Mouse (Mus musculus): Measurements from ENCODE around the gene Arid5b. TPM values are rescaled to one million over a fixed set of nuclear protein-coding genes. Genes with fewer than 3 reads are reported as not detected.

The Arid5b gene
- 19.5 and 22.7 TPM in 2 replicates for polyA plus RNA-seq (2015; fragmentation: Nextera tagmentation; extraction: Ambion mirVana)

DNA sequence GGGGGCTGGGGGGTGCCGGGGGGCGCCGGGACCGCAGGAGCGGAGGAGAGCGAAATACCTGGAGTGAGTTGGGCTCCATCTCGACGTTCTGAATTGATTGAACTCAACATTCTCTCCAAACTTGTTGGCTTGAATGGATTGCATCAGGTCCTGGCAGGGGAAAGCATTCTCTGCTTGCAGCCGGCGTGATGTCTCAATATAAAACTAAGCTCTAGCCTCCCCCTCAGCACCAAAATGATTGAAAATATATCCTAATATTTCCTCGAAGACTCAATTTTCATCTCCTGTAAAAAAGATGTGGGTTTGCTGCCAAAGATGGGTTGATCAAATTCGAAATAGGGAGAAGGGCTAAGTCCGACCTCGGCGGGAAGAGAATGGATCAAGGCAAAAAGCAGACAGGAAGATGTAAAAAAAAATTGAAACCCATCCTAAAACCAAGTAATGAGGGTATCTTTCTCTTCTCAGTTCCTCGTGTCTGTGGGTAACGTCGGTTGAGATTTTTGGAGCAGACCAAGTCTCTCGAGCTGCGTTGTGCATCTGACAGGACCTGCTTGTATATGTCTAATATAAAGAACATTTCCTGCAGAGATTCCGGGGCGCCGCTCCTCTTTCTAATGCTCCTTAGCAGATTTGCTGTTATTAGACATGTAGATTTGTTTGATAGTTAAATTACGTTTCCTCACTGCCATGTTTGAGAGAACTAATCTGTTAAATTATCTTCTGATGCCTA is at the start of gene Arid5b:
Gene Arid5b, minus strand, starts transcription at position 109 of the 730 bp plus-strand sequence.
- Histone ChIP-seq H3K36me3 (no peaks in the 10 kb centered on the region), H3K9ac (peak within 1 kb of the TSS; percentile 83), H3K27me3 (no peaks in the 10 kb centered on the region), H3K4me3 (peak within 1 kb of the TSS; percentile 64), H3K4me2 (peak within 1 kb of the TSS; percentile 82), H3K4me1 (replicated peaks) (peaks cover 53% of the 10 kb centered on the region), H3K27ac (peak within 1 kb of the TSS; percentile 91), H3K9me3 (no peaks in the 10 kb centered on the region)
- under 1% methylated on average over 24 of the region's 24 CpGs for WGBS
- no peak for ATAC-seq (ENCODE audit: low FRiP score)

DNA sequence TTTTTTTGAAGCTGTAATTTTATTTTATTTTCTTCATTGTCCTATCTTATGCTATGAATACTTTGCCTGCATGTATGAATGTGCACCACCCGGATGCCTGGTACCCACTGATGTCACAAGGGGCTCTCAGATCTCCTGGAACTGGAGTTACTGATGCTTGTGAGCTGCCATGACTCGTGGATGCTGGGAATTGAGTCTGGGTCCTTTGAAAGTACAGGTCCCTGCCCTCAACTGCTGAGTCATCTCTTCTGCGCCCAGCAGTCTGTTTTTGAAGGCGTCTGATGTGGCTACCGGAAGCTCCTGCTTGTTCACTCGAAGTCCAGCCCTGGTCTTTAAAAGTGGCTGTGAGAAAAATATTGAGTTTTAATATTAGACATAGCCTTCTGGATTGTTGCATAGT is 46.8 kb upstream of the Arid5b start:
- 89% methylated on average over 6 of the region's 6 CpGs for WGBS

DNA sequence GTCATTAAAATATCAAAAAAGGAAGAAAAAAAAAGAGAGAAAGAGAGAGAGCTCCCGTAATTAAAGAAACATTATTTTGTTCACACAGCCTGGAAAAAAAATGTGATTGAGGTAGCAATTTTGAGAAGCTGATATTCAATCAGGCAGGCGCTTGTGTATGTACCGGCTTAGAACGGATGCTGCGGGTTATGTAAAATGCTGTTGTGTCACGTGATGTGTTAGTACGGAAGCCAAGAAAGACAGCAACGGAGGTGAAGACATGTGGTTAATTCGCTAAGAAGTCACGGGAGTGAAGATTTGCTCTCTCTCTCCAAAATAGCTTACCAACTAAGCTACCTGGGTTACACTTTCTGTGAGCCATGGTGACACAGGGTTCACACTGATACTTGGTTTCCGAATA is 45.5 kb upstream of the Arid5b start:
- ATAC-seq (ENCODE audit: low FRiP score), result no peak

More for the DNA sequence above, 46.8 kb upstream of the Arid5b start:
- no peaks in the 10 kb centered on the region for H3K4me1 ChIP-seq (replicated peaks)
- no peaks in the 10 kb centered on the region for H3K27me3 ChIP-seq
- no peak overlapping the region for H3K27ac ChIP-seq
- no peaks in the 10 kb centered on the region for H3K9me3 ChIP-seq
- H3K4me2 ChIP-seq, result no peak overlapping the region
- no peak for ATAC-seq (ENCODE audit: low FRiP score)
- H3K36me3 ChIP-seq, result no peaks in the 10 kb centered on the region
- no peak overlapping the region for H3K9ac ChIP-seq
- no peak overlapping the region for H3K4me3 ChIP-seq

DNA sequence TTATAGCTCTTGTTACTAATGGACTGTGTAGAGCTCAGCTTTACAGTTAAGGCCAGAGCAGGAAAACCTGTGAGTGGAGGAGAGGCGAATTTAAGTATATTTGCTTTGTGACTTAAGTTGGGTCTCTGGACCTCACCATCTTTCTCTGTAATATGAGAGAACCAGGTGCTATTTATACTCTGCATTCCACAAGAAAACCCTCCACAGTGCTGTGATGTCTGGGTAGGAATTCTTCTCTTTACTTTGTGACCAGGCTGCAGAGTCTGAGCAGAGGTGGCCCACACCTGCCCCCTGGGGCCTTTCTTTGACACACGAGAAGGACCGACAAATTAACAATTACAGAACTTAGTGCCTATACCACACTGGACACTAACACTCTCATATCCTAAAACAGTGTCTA is 44.6 kb upstream of the Arid5b start:
- Histone ChIP-seq H3K4me3 (no peak overlapping the region), H3K9me3 (no peaks in the 10 kb centered on the region), H3K4me1 (replicated peaks) (no peaks in the 10 kb centered on the region), H3K9ac (no peak overlapping the region), H3K27ac (no peak overlapping the region), H3K4me2 (no peak overlapping the region), H3K27me3 (no peaks in the 10 kb centered on the region), H3K36me3 (no peaks in the 10 kb centered on the region)
- ATAC-seq (ENCODE audit: low FRiP score), result no peak
- WGBS, result 84% methylated on average over 3 of the region's 3 CpGs

More for the DNA sequence above, 45.5 kb upstream of the Arid5b start:
- Histone ChIP-seq H3K4me3 (no peak overlapping the region), H3K27me3 (no peaks in the 10 kb centered on the region), H3K27ac (no peak overlapping the region), H3K36me3 (no peaks in the 10 kb centered on the region), H3K9ac (no peak overlapping the region), H3K9me3 (no peaks in the 10 kb centered on the region), H3K4me1 (replicated peaks) (no peaks in the 10 kb centered on the region), H3K4me2 (peak overlapping the region; percentile 8; the same call in 1 of the 2 replicates)
- 76% methylated on average over 11 of the region's 11 CpGs for WGBS

DNA sequence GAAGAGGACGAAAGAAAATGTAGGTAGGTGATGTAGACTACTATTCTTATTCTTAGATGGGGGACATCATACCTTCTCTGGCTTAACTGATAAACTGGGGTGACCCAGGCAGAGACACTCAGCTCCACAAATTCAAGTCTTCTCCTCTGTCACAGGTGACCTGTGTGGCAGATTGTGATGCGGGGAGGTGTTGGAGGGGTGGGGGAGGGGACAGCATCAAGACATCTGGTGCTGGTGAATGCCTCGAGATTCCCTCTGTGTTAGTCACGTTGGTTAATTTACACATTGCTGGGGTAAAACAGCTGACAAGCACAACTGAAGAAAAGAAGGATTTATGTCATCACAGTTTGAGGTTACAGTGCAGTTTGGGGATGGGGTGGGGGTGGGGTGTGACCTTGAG is 42.4 kb upstream of the Arid5b start:
- no peak overlapping the region for H3K4me2 ChIP-seq
- ATAC-seq (ENCODE audit: low FRiP score), result no peak
- WGBS, result 70% methylated on average over 4 of the region's 4 CpGs
- no peak overlapping the region for H3K4me3 ChIP-seq
- no peak overlapping the region for H3K27ac ChIP-seq
- no peaks in the 10 kb centered on the region for H3K36me3 ChIP-seq
- no peaks in the 10 kb centered on the region for H3K27me3 ChIP-seq
- no peak overlapping the region for H3K9ac ChIP-seq
- no peaks in the 10 kb centered on the region for H3K9me3 ChIP-seq
- H3K4me1 ChIP-seq (replicated peaks), result no peaks in the 10 kb centered on the region

DNA sequence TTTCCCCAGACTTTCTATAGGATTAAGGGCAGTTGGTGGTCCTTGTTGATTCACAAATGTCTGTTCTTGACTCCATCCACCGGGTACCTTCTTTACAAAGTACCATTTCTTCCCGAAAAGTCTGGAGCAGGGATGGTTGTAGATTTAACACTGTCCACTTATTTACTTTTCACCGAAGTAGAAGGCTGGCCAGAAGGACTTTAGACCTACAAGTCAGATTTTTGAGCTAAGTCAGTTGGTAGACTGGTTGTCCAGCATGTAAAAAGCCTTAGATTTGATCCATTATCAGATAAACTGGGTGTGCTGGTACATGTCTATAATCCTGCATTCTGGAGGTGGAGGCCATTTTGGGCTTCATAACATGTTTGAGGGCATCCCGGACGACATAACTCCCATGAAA is 42.0 kb upstream of the Arid5b start:
- Histone ChIP-seq H3K4me1 (replicated peaks) (no peaks in the 10 kb centered on the region), H3K27ac (no peak overlapping the region), H3K27me3 (no peaks in the 10 kb centered on the region), H3K4me2 (no peak overlapping the region), H3K36me3 (no peaks in the 10 kb centered on the region), H3K9ac (no peak overlapping the region), H3K4me3 (no peak overlapping the region), H3K9me3 (no peaks in the 10 kb centered on the region)
- no peak for ATAC-seq (ENCODE audit: low FRiP score)
- 96% methylated on average over 5 of the region's 5 CpGs for WGBS

DNA sequence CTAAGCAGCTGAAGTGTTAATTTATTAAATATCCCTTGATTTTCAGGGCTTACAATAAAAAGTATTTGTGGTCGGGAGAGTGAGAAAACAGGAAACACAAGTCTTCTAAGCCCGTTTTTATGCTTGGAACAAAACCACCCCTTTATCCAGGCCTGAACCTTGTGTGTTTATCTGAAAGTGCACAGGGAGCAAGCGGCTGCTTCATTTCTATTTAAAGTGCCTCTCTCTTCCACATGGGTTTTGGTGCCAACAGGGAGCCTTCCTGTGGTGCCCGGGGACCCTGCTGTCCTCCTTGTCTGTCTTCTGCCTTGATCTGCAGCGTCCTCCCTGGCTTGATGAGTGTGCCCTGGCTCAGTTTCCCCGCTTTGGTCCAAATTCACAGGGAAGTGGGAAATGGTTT is 40.9 kb upstream of the Arid5b start:
- 80% methylated on average over 6 of the region's 6 CpGs for WGBS
- Histone ChIP-seq H3K27ac (no peak overlapping the region), H3K9me3 (no peaks in the 10 kb centered on the region), H3K4me3 (no peak overlapping the region), H3K4me2 (no peak overlapping the region), H3K4me1 (replicated peaks) (no peaks in the 10 kb centered on the region), H3K36me3 (no peaks in the 10 kb centered on the region), H3K9ac (no peak overlapping the region), H3K27me3 (no peaks in the 10 kb centered on the region)
- no peak for ATAC-seq (ENCODE audit: low FRiP score)

DNA sequence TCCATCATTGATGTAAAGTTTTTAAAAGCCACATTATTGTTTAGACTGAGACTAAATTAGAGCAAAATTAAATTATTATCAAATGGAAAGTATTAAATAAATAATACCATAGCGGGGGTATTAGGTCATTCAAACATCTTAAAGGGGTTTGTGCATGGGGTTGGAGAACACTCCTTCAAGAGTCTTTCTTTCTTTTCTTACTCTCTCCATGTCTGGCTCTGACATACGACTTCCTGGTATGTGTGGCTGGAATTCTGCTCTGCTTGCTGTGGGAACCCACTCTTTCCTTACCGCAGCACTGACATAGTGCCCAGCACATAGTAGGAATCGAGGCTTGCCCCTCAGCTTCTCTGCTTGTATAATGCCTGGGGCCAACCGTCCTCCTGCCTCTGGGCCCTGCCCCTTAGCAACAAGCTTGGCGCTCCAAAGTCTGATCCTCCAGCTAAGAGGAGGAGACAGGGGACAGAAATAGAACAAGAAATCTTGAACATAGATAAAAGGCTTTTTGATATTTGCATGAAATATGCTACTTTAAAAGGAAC is 40.0 kb upstream of the Arid5b start:
- ATAC-seq (ENCODE audit: low FRiP score), result no peak
- Histone ChIP-seq H3K27ac (no peak overlapping the region), H3K4me3 (no peak overlapping the region), H3K4me2 (no peak overlapping the region), H3K27me3 (no peaks in the 10 kb centered on the region), H3K4me1 (replicated peaks) (no peaks in the 10 kb centered on the region), H3K9me3 (no peaks in the 10 kb centered on the region), H3K9ac (no peak overlapping the region), H3K36me3 (no peaks in the 10 kb centered on the region)
- WGBS, result 81% methylated on average over 6 of the region's 6 CpGs

DNA sequence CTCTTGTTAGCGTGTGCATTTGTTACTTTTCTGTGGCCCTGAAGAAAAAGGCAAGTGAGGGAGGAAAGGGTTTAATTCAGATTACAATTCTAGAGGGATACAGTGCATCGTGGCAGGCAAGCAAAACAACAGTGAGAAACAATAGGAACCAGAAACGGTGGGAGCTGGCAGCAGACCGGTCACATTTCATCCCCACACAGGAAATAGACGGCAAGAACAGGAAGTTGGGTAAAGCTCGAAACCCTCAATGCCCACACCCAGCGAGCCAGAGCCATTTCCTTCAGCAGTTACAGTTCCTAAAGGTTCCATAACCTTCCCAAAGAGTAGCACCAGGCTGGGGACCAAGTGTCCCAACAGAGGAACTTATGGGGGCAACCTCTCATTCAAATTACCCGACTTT is 34.2 kb upstream of the Arid5b start:
- 85% methylated on average over 8 of the region's 8 CpGs for WGBS
- Histone ChIP-seq H3K27ac (no peak overlapping the region), H3K27me3 (no peaks in the 10 kb centered on the region), H3K9ac (no peak overlapping the region), H3K36me3 (no peaks in the 10 kb centered on the region), H3K4me1 (replicated peaks) (no peaks in the 10 kb centered on the region), H3K4me2 (no peak overlapping the region), H3K4me3 (no peak overlapping the region), H3K9me3 (no peaks in the 10 kb centered on the region)
- ATAC-seq (ENCODE audit: low FRiP score), result no peak

DNA sequence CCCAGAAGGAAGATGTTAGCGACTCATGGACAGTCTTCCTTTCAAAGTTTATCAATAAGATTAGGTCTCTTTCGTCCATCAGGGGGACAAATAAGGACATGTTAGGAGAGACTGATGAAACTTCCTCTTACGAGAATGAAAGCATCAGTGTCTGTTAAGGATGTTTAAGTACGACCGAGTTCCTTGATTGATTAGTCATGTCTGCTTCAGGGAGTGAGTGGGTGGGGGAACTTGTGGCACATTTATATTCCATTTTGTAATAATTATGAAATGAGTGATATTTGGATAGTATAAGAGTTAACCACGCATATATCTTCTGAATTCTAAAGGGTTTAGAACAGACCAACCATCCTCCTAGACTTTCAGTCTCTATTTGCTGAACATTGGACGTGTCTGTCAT is 22.5 kb upstream of the Arid5b start:
- H3K4me1 ChIP-seq (replicated peaks), result no peaks in the 10 kb centered on the region
- no peaks in the 10 kb centered on the region for H3K9me3 ChIP-seq
- H3K36me3 ChIP-seq, result no peaks in the 10 kb centered on the region
- H3K27ac ChIP-seq, result no peak overlapping the region
- no peak overlapping the region for H3K9ac ChIP-seq
- WGBS, result 88% methylated on average over 7 of the region's 7 CpGs
- H3K4me2 ChIP-seq, result no peak overlapping the region
- no peak overlapping the region for H3K4me3 ChIP-seq
- no peak for ATAC-seq (ENCODE audit: low FRiP score)
- H3K27me3 ChIP-seq, result no peaks in the 10 kb centered on the region

DNA sequence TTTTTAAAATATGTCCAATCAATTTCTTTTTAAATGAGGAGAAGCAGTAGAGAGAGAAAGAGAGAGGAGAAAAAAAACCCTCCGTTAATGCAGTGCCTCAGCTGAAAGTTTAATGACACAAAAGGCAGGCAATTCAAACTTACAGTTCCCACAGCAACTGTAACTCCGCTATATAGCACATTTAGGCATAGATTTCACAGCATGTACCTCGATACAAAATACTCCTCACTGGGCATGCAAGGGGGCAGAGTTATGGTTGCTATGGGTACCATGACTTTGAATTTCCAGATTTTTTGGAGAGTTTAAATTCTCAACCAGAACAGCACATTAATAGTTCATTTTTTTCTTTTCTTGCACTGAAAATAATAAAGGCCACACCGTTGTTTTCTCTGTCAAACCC is 10.9 kb upstream of the Arid5b start:
- Histone ChIP-seq H3K4me3 (no peak overlapping the region), H3K4me1 (replicated peaks) (no peaks in the 10 kb centered on the region), H3K9ac (no peak overlapping the region), H3K27me3 (no peaks in the 10 kb centered on the region), H3K27ac (no peak overlapping the region), H3K4me2 (no peak overlapping the region), H3K36me3 (no peaks in the 10 kb centered on the region), H3K9me3 (0 out of 2 replicates have a peak, but pooled peaks cover 6% of the 10 kb centered on the region)
- WGBS, result 78% methylated on average over 4 of the region's 4 CpGs
- ATAC-seq (ENCODE audit: low FRiP score), result no peak

DNA sequence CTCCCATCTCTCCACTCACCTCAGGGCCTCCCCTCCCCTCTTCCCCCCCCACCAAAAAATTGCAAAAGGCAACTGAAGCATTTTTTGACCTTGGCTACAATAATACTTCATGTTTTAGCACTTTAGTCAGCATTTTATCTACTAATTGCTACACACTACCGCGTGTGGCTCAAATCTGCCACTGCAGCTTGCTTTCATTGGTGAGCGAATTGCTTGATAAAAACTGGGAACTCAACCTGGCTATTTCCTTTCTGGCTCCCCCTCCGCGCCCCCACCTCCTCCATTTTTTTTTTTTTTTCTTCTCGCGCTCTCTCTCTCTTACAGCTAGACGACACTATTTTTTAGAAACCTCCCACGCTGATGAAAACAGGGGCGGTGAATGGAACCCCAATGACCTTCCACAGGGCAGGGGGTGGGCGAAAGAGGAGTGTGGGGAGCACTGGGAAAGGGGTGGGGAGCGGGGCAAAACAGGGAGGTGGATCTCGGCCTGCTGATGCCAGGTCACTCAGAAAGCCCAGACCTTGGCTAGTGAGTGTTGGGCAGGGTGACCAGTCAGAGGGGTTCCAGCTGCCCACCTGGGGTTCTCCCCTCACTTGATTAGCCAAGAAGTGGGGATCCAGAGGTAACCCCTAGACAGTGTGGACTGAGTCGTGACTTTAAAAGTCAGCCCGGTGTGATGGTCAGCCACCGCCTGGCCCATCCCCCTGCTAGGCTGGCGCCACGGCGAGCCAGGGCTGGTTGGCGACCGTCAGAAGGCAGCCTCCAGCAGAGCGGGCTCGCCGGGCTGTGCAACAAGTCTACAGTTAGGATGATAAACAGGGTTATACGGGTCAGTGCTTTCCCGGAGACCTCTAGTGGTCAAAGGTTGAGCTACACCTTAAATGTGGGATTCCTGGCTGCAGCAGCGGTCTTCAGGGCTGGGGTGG is 4.2 kb upstream of the Arid5b start:
- H3K36me3 ChIP-seq, result no peaks in the 10 kb centered on the region
- H3K4me1 ChIP-seq (replicated peaks), result peaks cover 40% of the 10 kb centered on the region
- no peaks in the 10 kb centered on the region for H3K27me3 ChIP-seq
- H3K4me2 ChIP-seq, result peak overlapping the region; percentile 66
- H3K27ac ChIP-seq, result peak overlapping the region; percentile 60
- H3K9me3 ChIP-seq, result no peaks in the 10 kb centered on the region
- peak overlapping the region; percentile 66 for H3K9ac ChIP-seq
- H3K4me3 ChIP-seq, result peak overlapping the region; percentile 37
- 1% methylated on average over 27 of the region's 27 CpGs for WGBS
- peak; percentile 84 for ATAC-seq (ENCODE audit: low FRiP score)
